Mouse (Mus musculus) kidney, adult 2 months (tissue): ENCODE measurements at regions not wholly inside any gene's neighbourhood (a gene's known extent, or its start where the extent isn't known, plus 50 kb on each side); places are given as distances from the start of the nearest gene placed in this dataset.

ENCODE experiments used
- CTCF ChIP-seq: fragments of 200-500 bp; conservative IDR thresholded peaks from 2 replicates; pipeline ENCODE4 v1.5.1; 2011; ENCODE audit warnings: low read depth, mild to moderate bottlenecking, control low read depth, low read length, moderate library complexity, mixed read lengths; ENCODE audit not compliant: insufficient read depth, insufficient read length
- POLR2A ChIP-seq: fragments of 200-500 bp; IDR thresholded peaks from one replicate; pipeline ENCODE4 v1.6.1; 2011; ENCODE audit warnings: low read depth, low read length, control low read depth

GRCm38 (mm10) chr1:193543284-193543683 is 173.2 kb upstream of the Camk1g start:
- TF ChIP-seq CTCF = no peak
- TF ChIP-seq POLR2A = no peak
